Mouse (Mus musculus) neural tube, embryonic 14.5 days (tissue): ENCODE data around the gene Ptprm. TPM values are rescaled to one million over a fixed set of nuclear protein-coding genes. Genes with fewer than 3 reads are reported as not detected.

Source experiments
- ATAC-seq: fragments of 200-750 bp; cut with Nextera tagmentation; 2 replicates; pipeline ENCODE4 v1.8.0; 2017; ENCODE audit warnings: low read depth, mild to moderate bottlenecking, moderate TSS enrichment, moderate library complexity
- H3K27ac ChIP-seq: fragments of 300-500 bp; sonication (generic); 2 replicates; pipeline ENCODE4 v1.5.1; 2014; ENCODE audit warnings: low read depth, mild to moderate bottlenecking, control low read depth, low read length, moderate library complexity, mixed read lengths
- H3K27me3 ChIP-seq: fragments of 300-500 bp; sonication (generic); 2 replicates; pipeline ENCODE4 v1.6.1; 2014; ENCODE audit warnings: low read length; ENCODE audit not compliant: control insufficient read depth, insufficient read depth
- H3K36me3 ChIP-seq: fragments of 300-500 bp; sonication (generic); 2 replicates; pipeline ENCODE4 v1.6.1; 2014; ENCODE audit warnings: low read length, mixed read lengths; ENCODE audit not compliant: control insufficient read depth, insufficient read depth
- H3K4me1 ChIP-seq: fragments of 300-500 bp; sonication (generic); 2 replicates; pipeline ENCODE4 v1.6.1; 2014; ENCODE audit warnings: low read length; ENCODE audit not compliant: control insufficient read depth, insufficient read depth
- H3K4me2 ChIP-seq: fragments of 300-500 bp; sonication (generic); 2 replicates; pipeline ENCODE4 v1.6.1; 2014; ENCODE audit warnings: mild to moderate bottlenecking, low read depth, low read length, control low read depth
- H3K4me3 ChIP-seq: fragments of 300-500 bp; sonication (generic); 2 replicates; pipeline ENCODE4 v1.5.1; 2014; ENCODE audit warnings: low read depth, low read length, control low read depth, mixed read lengths
- H3K9ac ChIP-seq: fragments of 300-500 bp; sonication (generic); replicated peaks from 2 replicates; pipeline ENCODE4 v1.6.1; 2014; ENCODE audit warnings: low read depth, mild to moderate bottlenecking, control low read depth, low read length, mixed read lengths
- H3K9me3 ChIP-seq: fragments of 300-500 bp; sonication (generic); 2 replicates; pipeline ENCODE4 v1.6.1; 2016; ENCODE audit warnings: low read length; ENCODE audit not compliant: control insufficient read depth
- WGBS: fragments of 180-500 bp; shearing (Covaris S2); extraction: QIAGEN DNeasy Blood & Tissue Kit; methylation state at CpG from one replicate; pipeline ENCODE4 v1.1.7; 2014; 5-methylcytosine and 5-hydroxymethylcytosine counted together
- polyA plus RNA-seq: library from polyadenylated mRNA; unstranded; fragments of >200 nt; fragmentation: Nextera tagmentation; extraction: Ambion mirVana; gene quantifications from 2 replicates; pipeline ENCODE4 v1.2.1, GENCODE M21; 2014

The Ptprm gene
- polyA plus RNA-seq, 1 experiment from 2014 or later: 26.9 TPM

- H3K9ac ChIP-seq: no peak overlapping the region
- no peak for ATAC-seq
- H3K4me3 ChIP-seq: no peak overlapping the region
- H3K27me3 ChIP-seq: no peaks in the 10 kb centered on the region
- no peaks in the 10 kb centered on the region for H3K4me1 ChIP-seq
- WGBS: 87% methylated on average over 9 of the region's 9 CpGs
- H3K36me3 ChIP-seq: no peaks in the 10 kb centered on the region
- no peak overlapping the region for H3K27ac ChIP-seq
- H3K9me3 ChIP-seq: no peaks in the 10 kb centered on the region
- no peak overlapping the region for H3K4me2 ChIP-seq
Measured at GRCm38 (mm10) chr17:66943539-66943938, 410.7 kb downstream of the Ptprm start.

- no peak for ATAC-seq
- Histone ChIP-seq H3K4me1 (no peaks in the 10 kb centered on the region), H3K27me3 (no peaks in the 10 kb centered on the region), H3K9me3 (no peaks in the 10 kb centered on the region; the same call in 1 of the 2 replicates), H3K4me3 (no peak overlapping the region), H3K9ac (no peak overlapping the region), H3K4me2 (no peak overlapping the region), H3K27ac (no peak overlapping the region), H3K36me3 (no peaks in the 10 kb centered on the region)
- 90% methylated on average over 5 of the region's 5 CpGs for WGBS
Measured at GRCm38 (mm10) chr17:66925611-66926010, 428.6 kb downstream of the Ptprm start.

- 51% methylated on average over 6 of the region's 6 CpGs for WGBS
- Histone ChIP-seq H3K9ac (no peak overlapping the region), H3K27me3 (no peaks in the 10 kb centered on the region), H3K4me2 (no peak overlapping the region), H3K27ac (no peak overlapping the region), H3K4me3 (no peak overlapping the region), H3K4me1 (no peaks in the 10 kb centered on the region), H3K9me3 (no peaks in the 10 kb centered on the region), H3K36me3 (no peaks in the 10 kb centered on the region)
- no peak for ATAC-seq
Measured at GRCm38 (mm10) chr17:66914696-66915095, 439.6 kb downstream of the Ptprm start.

- no peak for ATAC-seq
- Histone ChIP-seq H3K9me3 (no peaks in the 10 kb centered on the region), H3K27ac (no peak overlapping the region), H3K36me3 (no peaks in the 10 kb centered on the region), H3K9ac (no peak overlapping the region), H3K27me3 (no peaks in the 10 kb centered on the region), H3K4me1 (no peaks in the 10 kb centered on the region), H3K4me2 (no peak overlapping the region), H3K4me3 (no peak overlapping the region)
- 87% methylated on average over 6 of the region's 6 CpGs for WGBS
Measured at GRCm38 (mm10) chr17:66912533-66912932, 441.7 kb downstream of the Ptprm start.

GRCm38 (mm10) chr17:66912120-66912519, 442.1 kb downstream of the Ptprm start:
- H3K9me3 ChIP-seq: no peaks in the 10 kb centered on the region
- no peaks in the 10 kb centered on the region for H3K36me3 ChIP-seq
- 91% methylated on average over 11 of the region's 11 CpGs for WGBS
- H3K9ac ChIP-seq: no peak overlapping the region
- H3K4me2 ChIP-seq: no peak overlapping the region
- H3K4me3 ChIP-seq: no peak overlapping the region
- ATAC-seq: no peak
- H3K27ac ChIP-seq: no peak overlapping the region
- H3K4me1 ChIP-seq: no peaks in the 10 kb centered on the region
- H3K27me3 ChIP-seq: no peaks in the 10 kb centered on the region

GRCm38 (mm10) chr17:66909901-66910300, 444.4 kb downstream of the Ptprm start:
- Histone ChIP-seq H3K27me3 (no peaks in the 10 kb centered on the region), H3K36me3 (no peaks in the 10 kb centered on the region), H3K9me3 (no peaks in the 10 kb centered on the region), H3K4me1 (no peaks in the 10 kb centered on the region), H3K4me2 (no peak overlapping the region), H3K4me3 (no peak overlapping the region), H3K27ac (no peak overlapping the region), H3K9ac (no peak overlapping the region)
- WGBS: 65% methylated on average over 4 of the region's 4 CpGs
- no peak for ATAC-seq

GRCm38 (mm10) chr17:66908921-66909320, 445.3 kb downstream of the Ptprm start:
- H3K4me2 ChIP-seq: no peak overlapping the region
- H3K36me3 ChIP-seq: no peaks in the 10 kb centered on the region
- ATAC-seq: no peak
- H3K27ac ChIP-seq: no peak overlapping the region
- 86% methylated on average over 6 of the region's 6 CpGs for WGBS
- no peak overlapping the region for H3K4me3 ChIP-seq
- no peaks in the 10 kb centered on the region for H3K27me3 ChIP-seq
- no peaks in the 10 kb centered on the region for H3K9me3 ChIP-seq
- H3K9ac ChIP-seq: no peak overlapping the region
- H3K4me1 ChIP-seq: no peaks in the 10 kb centered on the region

GRCm38 (mm10) chr17:66894181-66894580, 460.1 kb downstream of the Ptprm start:
- no peak overlapping the region for H3K4me3 ChIP-seq
- H3K9ac ChIP-seq: no peak overlapping the region
- no peak overlapping the region for H3K4me2 ChIP-seq
- no peaks in the 10 kb centered on the region for H3K36me3 ChIP-seq
- H3K27me3 ChIP-seq: no peaks in the 10 kb centered on the region
- H3K9me3 ChIP-seq: no peaks in the 10 kb centered on the region
- no peak for ATAC-seq
- no peak overlapping the region for H3K27ac ChIP-seq
- WGBS: 88% methylated on average over 1 of the region's 1 CpGs
- peaks cover 4% of the 10 kb centered on the region for H3K4me1 ChIP-seq

- no peak for ATAC-seq
- WGBS: 94% methylated on average over 6 of the region's 6 CpGs
- no peaks in the 10 kb centered on the region for H3K9me3 ChIP-seq
- H3K27me3 ChIP-seq: no peaks in the 10 kb centered on the region
- no peak overlapping the region for H3K4me2 ChIP-seq
- no peak overlapping the region for H3K4me3 ChIP-seq
- no peak overlapping the region for H3K9ac ChIP-seq
- no peaks in the 10 kb centered on the region for H3K36me3 ChIP-seq
- H3K4me1 ChIP-seq: peaks cover 4% of the 10 kb centered on the region
- H3K27ac ChIP-seq: no peak overlapping the region
Measured at GRCm38 (mm10) chr17:66891916-66892315, 462.3 kb downstream of the Ptprm start.
